Comparison of ENCODE assay signal across 11 mouse cellular contexts in the genomic region with DNA sequence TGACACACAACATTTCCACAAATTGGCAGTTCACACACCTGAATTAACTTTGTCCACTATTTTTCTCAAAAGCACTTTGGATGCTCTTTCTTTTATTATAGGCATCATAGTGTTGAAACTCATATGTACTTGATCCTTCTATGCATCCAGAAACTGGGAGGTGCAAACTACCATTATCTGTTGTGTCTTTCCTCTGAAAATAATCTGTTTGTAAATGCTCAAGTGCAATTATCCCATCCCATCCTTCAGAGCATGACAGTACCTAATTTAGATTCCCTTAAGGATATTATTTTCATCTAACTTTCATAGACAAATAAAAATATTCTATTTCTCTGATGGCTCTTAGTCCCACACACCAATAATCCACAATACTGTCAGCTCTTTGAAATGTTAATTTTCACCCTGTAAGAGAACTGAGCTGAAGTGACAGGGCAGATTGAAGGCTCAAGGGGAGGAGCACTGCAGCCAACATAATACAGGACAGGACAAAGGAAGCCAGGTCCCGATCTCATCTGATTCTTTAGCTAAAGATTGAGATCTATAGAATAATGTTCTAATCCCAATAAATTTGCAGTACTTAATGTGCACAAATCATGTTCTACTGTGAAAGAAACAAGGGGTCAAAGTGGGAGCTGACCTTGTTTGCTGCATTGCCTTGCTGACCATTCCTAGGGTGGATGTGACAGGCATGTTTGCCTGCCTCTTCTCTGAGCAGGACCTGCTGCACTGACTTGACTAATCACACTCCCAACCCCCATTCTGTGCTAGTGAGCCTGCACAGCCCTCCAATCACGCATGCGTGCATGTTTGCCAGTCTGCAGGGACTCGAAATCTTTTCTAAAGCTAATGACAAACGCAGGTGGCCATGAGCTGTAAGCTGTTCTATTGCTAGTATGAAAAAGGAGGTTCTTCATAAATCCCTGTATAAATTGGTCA. TPM values are rescaled to one million over a fixed set of nuclear protein-coding genes. Genes with fewer than 3 reads are reported as not detected.
DNase-seq lines count a peak whose midpoint lies in the region; ATAC-seq lines count a peak whose summit lies in the region.
"Had no signal": no experiment of that assay in that cellular context is flagged by ENCODE, and none has a peak within 500 bp of the region (broad histone marks: within the 10 kb centered on the region; RNA-seq: fewer than 3 reads in every experiment).

No protein-coding gene starts in this region.

- ATAC-seq in forebrain, embryonic 12.5 days (ENCODE audit: low FRiP score) = peak; percentile 95
- ATAC-seq in midbrain, embryonic 15.5 days (replicated peaks) = peak; percentile 97

- peak; percentile 43 for DNase-seq in brain, embryonic 18.5 days (ENCODE audit: low read depth, low spot score)
- peak; percentile 26 for DNase-seq in layer of hippocampus, adult 9-10 months (ENCODE audit: low spot score)
- no peak for DNase-seq in testis, postnatal 10 days (ENCODE audit: low spot score)
- DNase-seq in kidney, adult 8-10 months = no peak
- no peak for DNase-seq in heart, embryonic 10.5 days (ENCODE audit: low spot score)
- DNase-seq in urinary bladder, adult 2 months (ENCODE audit: low spot score) = no peak
- DNase-seq: adrenal gland, adult 8-10 months; gastrocnemius, postnatal 25 days had no signal

- H3K27me3 ChIP-seq in forebrain, embryonic 12.5 days = no peaks in the 10 kb centered on the region
- H3K27me3 ChIP-seq in midbrain, embryonic 15.5 days (replicated peaks) = no peaks in the 10 kb centered on the region
- H3K27me3 ChIP-seq in heart, embryonic 10.5 days (ENCODE audit: insufficient read depth, poor library complexity, severe bottlenecking) = no peaks in the 10 kb centered on the region
- H3K27me3 ChIP-seq: limb, embryonic 15.5 days had no signal

- H3K4me1 ChIP-seq in forebrain, embryonic 12.5 days = no peaks in the 10 kb centered on the region
- no peaks in the 10 kb centered on the region for H3K4me1 ChIP-seq in midbrain, embryonic 15.5 days
- no peaks in the 10 kb centered on the region for H3K4me1 ChIP-seq in heart, embryonic 10.5 days
- H3K4me1 ChIP-seq: limb, embryonic 15.5 days had no signal

- H3K4me2 ChIP-seq in forebrain, embryonic 12.5 days = peak overlapping the region; percentile 22
- H3K4me2 ChIP-seq in midbrain, embryonic 15.5 days = peak overlapping the region; percentile 33
- H3K4me2 ChIP-seq: limb, embryonic 15.5 days had no signal

- no peak overlapping the region for H3K9ac ChIP-seq in forebrain, embryonic 12.5 days
- no peak overlapping the region for H3K9ac ChIP-seq in midbrain, embryonic 15.5 days
- H3K9ac ChIP-seq: limb, embryonic 15.5 days had no signal

- H3K27ac ChIP-seq in forebrain, embryonic 12.5 days = peak overlapping the region; percentile 71; the same call in 1 of the 2 replicates
- peak overlapping the region; percentile 83 for H3K27ac ChIP-seq in midbrain, embryonic 15.5 days
- H3K27ac ChIP-seq in heart, embryonic 10.5 days = no peak overlapping the region
- H3K27ac ChIP-seq: limb, embryonic 15.5 days had no signal

- H3K36me3 ChIP-seq in forebrain, embryonic 12.5 days (replicated peaks) = no peaks in the 10 kb centered on the region
- H3K36me3 ChIP-seq in midbrain, embryonic 15.5 days (replicated peaks) = no peaks in the 10 kb centered on the region
- H3K36me3 ChIP-seq in heart, embryonic 10.5 days = no peaks in the 10 kb centered on the region
- H3K36me3 ChIP-seq: limb, embryonic 15.5 days had no signal

- H3K9me3 ChIP-seq in forebrain, embryonic 12.5 days = 0 out of 2 replicates have a peak, but pooled peaks cover 3% of the 10 kb centered on the region
- H3K9me3 ChIP-seq in midbrain, embryonic 15.5 days = no peaks in the 10 kb centered on the region; the same call in 1 of the 2 replicates
- peaks cover 7% of the 10 kb centered on the region for H3K9me3 ChIP-seq in heart, embryonic 10.5 days
- H3K9me3 ChIP-seq: limb, embryonic 15.5 days had no signal

- 48% methylated on average over 5 of the region's 5 CpGs for WGBS in forebrain, embryonic 12.5 days
- WGBS in midbrain, embryonic 15.5 days = 45% methylated on average over 5 of the region's 5 CpGs
- 63% methylated on average over 5 of the region's 5 CpGs for WGBS in heart, embryonic 10.5 days

- H3K4me3 ChIP-seq in forebrain, embryonic 12.5 days (replicated peaks) = peak overlapping the region; percentile 5; the same call in 1 of the 2 replicates
- peak overlapping the region; percentile 16 for H3K4me3 ChIP-seq in midbrain, embryonic 15.5 days
- no peak overlapping the region for H3K4me3 ChIP-seq in heart, embryonic 10.5 days
- H3K4me3 ChIP-seq: limb, embryonic 15.5 days had no signal

RNA-seq across cellular contexts. Expression of a gene that starts 30.5 kb away (rescaled TPM):
- 231 and 239 TPM in 2 replicates for polyA plus RNA-seq in forebrain, embryonic 12.5 days (2016; fragmentation: Nextera tagmentation; extraction: Ambion mirVana)
- 901 and 912 TPM in 2 replicates for polyA plus RNA-seq in midbrain, embryonic 15.5 days (2015; fragmentation: Nextera tagmentation; extraction: Ambion mirVana)
- 81.3 and 81.7 TPM in 2 replicates for polyA plus RNA-seq in heart, embryonic 10.5 days (2016; fragmentation: Nextera tagmentation; extraction: Ambion mirVana)
- polyA plus RNA-seq in urinary bladder, adult 2 months (2012; rRNA removed) = 28.7 and 30.0 TPM in 2 replicates

Comparison
In these comparisons a context has a peak if more than half of its experiments do, and no peak if none do; other contexts are left out.
1. DNase-seq: peak in brain, embryonic 18.5 days (single experiment) and layer of hippocampus, adult 9-10 months (single experiment); none in testis, postnatal 10 days (single experiment), kidney, adult 8-10 months (0 of 2), heart, embryonic 10.5 days (single experiment) and urinary bladder, adult 2 months (single experiment).